Mouse (Mus musculus) kidney, adult 2 months (tissue): Measurements from ENCODE around the gene Hadhb. TPM values are rescaled to one million over a fixed set of nuclear protein-coding genes. Genes with fewer than 3 reads are reported as not detected.

Source experiments
- DNase-seq: peaks from one replicate; pipeline ENCODE4 v3.0.0; 2021
- H3K27ac ChIP-seq: fragments of 200-500 bp; 2 replicates; pipeline ENCODE4 v1.5.1; 2012; ENCODE audit warnings: low read depth, low read length, control low read depth, inconsistent platforms; ENCODE audit not compliant: insufficient read depth
- H3K27me3 ChIP-seq: fragments of 200-500 bp; replicated peaks from 2 replicates; pipeline ENCODE4 v1.6.1; 2012; ENCODE audit warnings: mild to moderate bottlenecking, moderate library complexity, low read length, inconsistent platforms; ENCODE audit not compliant: control insufficient read depth, insufficient read depth
- H3K36me3 ChIP-seq: fragments of 200-500 bp; 2 replicates; pipeline ENCODE4 v1.6.1; 2012; ENCODE audit warnings: mild to moderate bottlenecking, moderate library complexity, low read length, inconsistent platforms; ENCODE audit not compliant: control insufficient read depth, insufficient read depth
- H3K4me1 ChIP-seq: fragments of 200-500 bp; 2 replicates; pipeline ENCODE4 v1.6.1; 2011; ENCODE audit warnings: low read length; ENCODE audit not compliant: control insufficient read depth, insufficient read depth
- H3K4me3 ChIP-seq: fragments of 200-500 bp; 2 replicates; pipeline ENCODE4 v1.5.1; 2011; ENCODE audit warnings: mild to moderate bottlenecking, low read depth, low read length, control low read depth; ENCODE audit not compliant: insufficient read depth
- CTCF ChIP-seq: fragments of 200-500 bp; conservative IDR thresholded peaks from 2 replicates; pipeline ENCODE4 v1.5.1; 2011; ENCODE audit warnings: low read depth, mild to moderate bottlenecking, control low read depth, low read length, moderate library complexity, mixed read lengths; ENCODE audit not compliant: insufficient read depth, insufficient read length
- POLR2A ChIP-seq: fragments of 200-500 bp; IDR thresholded peaks from one replicate; pipeline ENCODE4 v1.6.1; 2011; ENCODE audit warnings: low read depth, low read length, control low read depth
- WGBS: fragments of 180-500 bp; shearing (Covaris S2); methylation state at CpG from one replicate; pipeline ENCODE4 v1.1.7; 2018; 5-methylcytosine and 5-hydroxymethylcytosine counted together
- polyA plus RNA-seq: library from polyadenylated mRNA; depleted of rRNA; stranded (reverse); fragments of >200 nt; gene quantifications from 2 replicates; pipeline ENCODE4 v1.2.3, GENCODE M21; 2012

Hadhb gene
- polyA plus RNA-seq, 1 experiment: 280 TPM

GRCm38 (mm10) chr5:30148133-30148920, 6.7 kb upstream of the Hadhb start:
- Histone ChIP-seq H3K27ac (no peak overlapping the region), H3K36me3 (peaks cover 3% of the 10 kb centered on the region), H3K4me1 (peaks cover 12% of the 10 kb centered on the region; the same call in 1 of the 2 replicates), H3K4me3 (no peak overlapping the region), H3K27me3 (no peaks in the 10 kb centered on the region)
- 80% methylated on average over 5 of the region's 5 CpGs for WGBS
- TF ChIP-seq CTCF (no peak), POLR2A (no peak)
- no peak for DNase-seq

- Histone ChIP-seq H3K4me1 (peaks cover 12% of the 10 kb centered on the region; the same call in 1 of the 2 replicates), H3K4me3 (no peak overlapping the region), H3K27me3 (no peaks in the 10 kb centered on the region), H3K27ac (no peak overlapping the region; the same call in 1 of the 2 replicates), H3K36me3 (no peaks in the 10 kb centered on the region; the same call in 1 of the 2 replicates)
- TF ChIP-seq POLR2A: no peak
- no peak for TF ChIP-seq CTCF
- peak; percentile 68 for DNase-seq
- WGBS: 25% methylated on average over 4 of the region's 4 CpGs
These were observed 3.0 kb upstream of the Hadhb start for GRCm38 (mm10) chr5:30152007-30152406.

DNA sequence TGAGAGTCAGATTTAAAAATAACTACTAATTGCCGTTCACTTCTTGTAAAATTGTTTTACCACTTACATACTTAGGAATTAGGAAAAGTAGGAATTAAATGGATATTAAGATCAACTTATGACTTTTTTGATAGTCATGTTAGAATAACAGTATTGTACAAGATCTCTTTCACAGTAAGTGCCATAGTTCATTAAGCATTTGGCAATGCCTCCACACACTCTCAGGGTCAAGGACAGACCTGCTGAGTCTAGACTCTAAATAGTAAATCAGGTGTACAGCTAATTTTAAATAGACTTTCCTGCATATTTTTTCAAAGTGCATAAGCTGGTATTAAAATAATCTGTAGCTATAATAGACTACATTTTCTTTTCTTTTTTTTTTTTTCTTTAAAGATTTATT, 2.6 kb upstream of the Hadhb start:
- H3K4me3 ChIP-seq: no peak overlapping the region
- peaks cover 12% of the 10 kb centered on the region; the same call in 1 of the 2 replicates for H3K4me1 ChIP-seq
- 24% methylated on average over 1 of the region's 1 CpGs for WGBS
- no peak for TF ChIP-seq CTCF
- no peak for TF ChIP-seq POLR2A
- H3K27ac ChIP-seq: no peak overlapping the region
- no peaks in the 10 kb centered on the region; the same call in 1 of the 2 replicates for H3K36me3 ChIP-seq
- DNase-seq: peak; percentile 63
- no peaks in the 10 kb centered on the region for H3K27me3 ChIP-seq

- DNase-seq: peak; percentile 39
- Histone ChIP-seq H3K27me3 (no peaks in the 10 kb centered on the region), H3K4me1 (peaks cover 12% of the 10 kb centered on the region; the same call in 1 of the 2 replicates), H3K36me3 (no peaks in the 10 kb centered on the region; the same call in 1 of the 2 replicates), H3K4me3 (no peak overlapping the region), H3K27ac (peak overlapping the region; percentile 45)
- TF ChIP-seq POLR2A (no peak), CTCF (no peak)
- 70% methylated on average over 2 of the region's 2 CpGs for WGBS
These were observed 1.8 kb upstream of the Hadhb start for GRCm38 (mm10) chr5:30153222-30153621.

DNA sequence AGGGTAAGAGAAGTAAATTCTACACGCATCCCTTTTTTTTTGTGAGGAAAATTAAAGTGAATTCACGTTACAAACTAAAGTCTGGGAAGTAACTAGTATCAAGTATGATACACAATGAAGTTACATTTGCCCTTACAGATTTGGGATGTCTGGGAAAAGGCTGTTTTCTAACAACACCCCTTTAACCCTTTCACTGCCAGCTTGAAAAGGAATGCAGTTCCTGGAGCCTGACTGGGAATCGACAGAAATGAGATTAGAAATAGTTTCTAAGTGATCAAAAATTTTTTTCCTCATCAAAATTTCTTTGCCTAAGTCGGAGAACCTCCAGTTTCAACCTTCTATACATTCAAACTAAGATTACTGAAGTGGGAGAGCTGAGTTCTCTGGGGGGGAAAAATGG, 1.0 kb upstream of the Hadhb start:
- WGBS: 14% methylated on average over 4 of the region's 4 CpGs
- H3K36me3 ChIP-seq: no peaks in the 10 kb centered on the region; the same call in 1 of the 2 replicates
- H3K4me1 ChIP-seq: peaks cover 12% of the 10 kb centered on the region; the same call in 1 of the 2 replicates
- peak; percentile 17 for DNase-seq
- no peaks in the 10 kb centered on the region for H3K27me3 ChIP-seq
- peak overlapping the region; percentile 96 for H3K4me3 ChIP-seq
- H3K27ac ChIP-seq: no peak overlapping the region
- TF ChIP-seq POLR2A (no peak), CTCF (no peak)

DNA sequence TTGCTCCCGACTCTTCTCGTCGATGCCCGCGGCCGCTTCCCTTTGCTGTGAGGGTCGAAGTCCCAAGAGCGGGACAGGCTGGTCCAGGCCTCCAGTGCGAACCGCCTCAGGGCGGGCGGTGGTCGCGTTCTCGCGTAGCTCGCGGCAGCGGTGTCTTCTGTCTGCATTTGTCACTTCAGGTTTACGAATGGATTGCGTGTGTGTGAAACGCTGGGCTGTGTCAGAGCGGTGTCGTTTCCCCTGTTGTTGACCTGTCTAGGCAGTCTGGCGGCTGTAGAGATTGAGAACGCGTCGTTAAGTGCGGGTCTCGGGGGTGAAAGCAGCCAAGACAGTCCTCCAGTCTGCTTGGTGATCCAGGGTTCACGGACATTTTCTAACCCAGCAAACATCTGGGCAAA, 346 bp downstream of the Hadhb start:
- Histone ChIP-seq H3K4me3 (peak overlapping the region; percentile 96), H3K27ac (peak overlapping the region; percentile 100), H3K27me3 (no peaks in the 10 kb centered on the region), H3K36me3 (no peaks in the 10 kb centered on the region), H3K4me1 (peaks cover 9% of the 10 kb centered on the region; the same call in 1 of the 2 replicates)
- DNase-seq: no peak
- TF ChIP-seq CTCF: no peak
- TF ChIP-seq POLR2A: no peak
- under 1% methylated on average over 31 of the region's 31 CpGs for WGBS
